Mouse (Mus musculus) telencephalon, adult 2 months (tissue): Measurements from ENCODE around the gene Mfap1b.
"Not testable (repeated sequence)": the region's sequence is repeated elsewhere in the genome, so short reads cannot be mapped to it uniquely, and the experiment has no call there.

Source experiments
- DNase-seq: peaks from one replicate; pipeline ENCODE4 v3.0.0-alpha.2; 2011; ENCODE audit warnings: low read depth, low spot score

The Mfap1b gene

DNA sequence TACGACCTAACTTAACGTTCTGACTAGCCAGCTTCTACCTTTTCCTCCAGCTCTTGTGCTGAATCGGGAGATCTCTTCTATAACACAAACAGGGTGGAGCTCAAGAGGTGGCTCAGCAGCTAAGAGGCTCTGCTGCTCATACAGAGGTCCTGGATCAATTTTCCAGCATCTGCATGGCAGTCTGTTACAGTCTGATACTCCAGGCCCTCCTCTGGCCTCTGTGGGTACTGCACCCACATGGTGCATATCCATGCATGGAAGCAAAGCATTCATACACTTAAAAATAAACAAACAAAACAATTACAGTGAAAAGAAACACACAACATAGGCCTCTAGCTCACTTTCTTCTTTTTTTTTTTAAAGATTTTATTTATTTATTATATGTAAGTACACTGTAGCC lies 1.1 kb downstream of the Mfap1b start:
- not testable (repeated sequence) for DNase-seq

DNA sequence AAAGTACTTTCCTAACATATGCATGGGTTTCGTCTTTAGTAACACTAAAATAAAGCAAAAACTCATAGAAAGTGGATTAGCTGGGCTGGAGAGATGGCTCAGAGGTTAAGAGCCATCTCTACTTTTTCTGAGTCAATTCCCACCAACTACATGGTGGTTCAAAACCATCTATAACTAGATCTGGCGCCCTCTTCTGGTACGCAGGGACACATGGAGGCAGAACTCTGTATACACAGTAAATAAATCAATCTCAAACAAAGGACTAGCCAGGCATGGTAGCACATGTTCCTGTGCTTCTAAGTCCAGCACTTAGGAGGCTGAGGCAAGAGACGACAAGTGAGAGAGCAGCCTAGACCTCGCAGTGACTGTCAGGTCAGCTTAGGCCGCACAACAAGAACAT lies 4.9 kb downstream of the Mfap1b start:
- DNase-seq: not testable (repeated sequence)

- DNase-seq: no peak
These were observed 13.8 kb downstream of the Mfap1b start for GRCm38 (mm10) chr2:121460071-121460470.

- peak; percentile 81 for DNase-seq
These were observed 16.9 kb downstream of the Mfap1b start, which contains the start of gene Serinc4 for GRCm38 (mm10) chr2:121456692-121457642. Gene Serinc4 (minus strand): TSS chr2:121456781.

DNA sequence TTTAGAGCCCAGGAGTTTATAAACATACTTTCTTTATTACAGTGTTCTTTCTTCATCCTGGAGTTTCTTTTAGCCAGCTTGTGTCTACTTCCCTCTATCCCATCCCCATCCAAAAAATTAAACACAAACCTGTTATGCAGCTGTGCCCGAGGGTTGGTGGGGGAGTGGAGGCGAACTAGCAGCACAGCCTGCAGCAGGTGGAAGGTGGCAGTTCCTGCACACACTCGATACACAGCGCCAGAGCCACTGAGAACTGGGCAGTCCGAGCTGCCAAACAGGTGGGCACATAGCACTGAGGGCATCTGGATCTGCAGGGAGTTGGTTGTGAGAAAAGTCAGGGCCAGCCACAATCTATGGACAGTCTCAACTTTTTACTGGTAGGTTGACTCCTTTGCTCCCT lies 18.3 kb downstream of the Mfap1b start:
- no peak for DNase-seq

- no peak for DNase-seq
These were observed 19.9 kb downstream of the Mfap1b start for GRCm38 (mm10) chr2:121453917-121454316.

GRCm38 (mm10) chr2:121452990-121453389 lies 20.9 kb downstream of the Mfap1b start, which contains the start of gene Hypk:
Gene Hypk (plus strand): TSS chr2:121453290.
- no peak for DNase-seq

GRCm38 (mm10) chr2:121452361-121452760 lies 21.5 kb downstream of the Mfap1b start:
- DNase-seq: no peak

- no peak for DNase-seq
These were observed 23.8 kb downstream of the Mfap1b start for GRCm38 (mm10) chr2:121450093-121450492.

- DNase-seq: no peak
These were observed 24.3 kb downstream of the Mfap1b start for GRCm38 (mm10) chr2:121449545-121450011.

DNA sequence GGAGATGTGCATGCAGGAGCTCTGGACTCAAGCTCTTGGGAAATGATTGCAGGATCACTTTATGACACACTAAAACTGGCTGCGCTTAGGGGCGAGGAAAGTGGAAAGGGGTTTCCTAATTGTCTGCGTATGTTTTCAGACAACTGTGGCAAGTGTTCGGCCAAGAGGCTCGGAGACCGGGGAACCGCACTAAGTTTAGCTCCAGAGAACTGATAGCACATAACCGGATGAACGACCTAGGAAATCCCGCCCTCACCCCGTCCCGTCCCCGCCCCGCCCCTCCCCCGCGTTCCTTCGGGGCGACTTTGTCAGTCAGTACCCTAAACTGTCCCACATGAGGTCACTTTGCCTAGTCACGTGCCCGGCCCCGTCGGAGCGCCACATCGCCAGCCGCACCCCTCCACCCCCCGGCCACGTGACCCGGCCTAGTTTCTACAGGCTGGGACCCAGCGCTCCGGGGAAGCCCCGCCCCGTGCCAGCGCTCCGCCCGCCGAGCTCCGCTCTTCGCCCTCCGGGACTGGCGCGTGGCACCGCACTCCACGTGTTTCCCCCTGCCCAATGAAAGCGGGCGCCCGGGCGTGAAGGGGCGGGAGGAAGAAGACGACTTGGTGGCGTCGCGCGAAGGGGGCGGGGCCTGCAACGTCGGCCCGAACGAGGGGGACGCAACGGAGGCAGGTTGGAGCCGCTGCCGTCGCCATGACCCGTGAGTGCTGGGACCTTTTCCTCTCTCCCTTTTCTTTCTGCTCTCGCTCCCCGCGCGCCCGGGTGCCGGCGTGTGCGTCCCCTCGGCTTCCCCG lies 24.9 kb downstream of the Mfap1b start, which contains the start of gene Serf2:
Gene Serf2, plus strand, starts transcription at position 457 of the 797 bp plus-strand sequence.
- DNase-seq: peak; percentile 94

DNA sequence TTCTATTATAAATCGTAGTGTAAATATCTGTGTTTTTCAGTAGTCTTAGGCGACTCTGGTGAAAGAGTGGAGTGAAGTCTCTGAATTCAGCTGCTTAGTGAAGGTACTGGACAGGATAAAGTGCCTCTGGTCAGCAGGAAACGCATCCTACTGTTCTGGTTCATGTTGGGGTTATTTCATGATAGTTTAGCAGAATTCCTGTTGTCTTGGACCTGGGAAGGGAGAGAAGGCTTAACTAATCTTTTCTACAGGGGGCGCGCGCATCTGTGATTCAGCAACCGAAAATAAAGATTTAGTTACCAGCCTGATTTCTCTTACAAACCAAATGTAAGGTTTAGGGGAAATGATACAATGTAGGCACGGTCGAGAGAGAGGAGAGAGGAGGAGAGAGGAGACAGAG lies 25.7 kb downstream of the Mfap1b start:
- DNase-seq: no peak

GRCm38 (mm10) chr2:121447006-121447405 lies 26.9 kb downstream of the Mfap1b start:
- DNase-seq: no peak

- DNase-seq: no peak
These were observed 27.4 kb downstream of the Mfap1b start for GRCm38 (mm10) chr2:121446506-121446905.

DNA sequence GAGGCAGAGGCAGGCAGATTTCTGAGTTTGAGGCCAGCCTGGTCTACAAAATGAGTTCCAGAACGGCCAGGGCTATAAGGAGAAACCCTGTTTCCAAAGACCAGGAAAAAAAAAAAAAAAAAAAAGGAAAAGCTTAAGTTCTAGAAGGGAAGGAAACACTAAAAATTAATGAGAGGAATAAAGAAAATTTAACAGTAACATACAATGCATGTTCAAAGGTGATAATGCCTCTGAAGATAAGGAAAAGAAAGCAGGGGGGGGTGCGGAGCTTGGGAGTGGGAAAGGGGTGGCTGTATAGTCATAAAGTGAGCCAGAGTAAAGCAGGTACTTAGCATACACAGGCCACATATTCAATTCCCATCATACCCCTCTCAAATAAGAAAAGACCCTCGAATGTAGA lies 28.8 kb downstream of the Mfap1b start:
- DNase-seq: no peak

GRCm38 (mm10) chr2:121444178-121444577 lies 29.7 kb downstream of the Mfap1b start, which contains the start of gene Ell3:
Gene Ell3 (minus strand): TSS chr2:121444278.
- no peak for DNase-seq

- no peak for DNase-seq
These were observed 30.9 kb downstream of the Mfap1b start for GRCm38 (mm10) chr2:121443068-121443349.

DNA sequence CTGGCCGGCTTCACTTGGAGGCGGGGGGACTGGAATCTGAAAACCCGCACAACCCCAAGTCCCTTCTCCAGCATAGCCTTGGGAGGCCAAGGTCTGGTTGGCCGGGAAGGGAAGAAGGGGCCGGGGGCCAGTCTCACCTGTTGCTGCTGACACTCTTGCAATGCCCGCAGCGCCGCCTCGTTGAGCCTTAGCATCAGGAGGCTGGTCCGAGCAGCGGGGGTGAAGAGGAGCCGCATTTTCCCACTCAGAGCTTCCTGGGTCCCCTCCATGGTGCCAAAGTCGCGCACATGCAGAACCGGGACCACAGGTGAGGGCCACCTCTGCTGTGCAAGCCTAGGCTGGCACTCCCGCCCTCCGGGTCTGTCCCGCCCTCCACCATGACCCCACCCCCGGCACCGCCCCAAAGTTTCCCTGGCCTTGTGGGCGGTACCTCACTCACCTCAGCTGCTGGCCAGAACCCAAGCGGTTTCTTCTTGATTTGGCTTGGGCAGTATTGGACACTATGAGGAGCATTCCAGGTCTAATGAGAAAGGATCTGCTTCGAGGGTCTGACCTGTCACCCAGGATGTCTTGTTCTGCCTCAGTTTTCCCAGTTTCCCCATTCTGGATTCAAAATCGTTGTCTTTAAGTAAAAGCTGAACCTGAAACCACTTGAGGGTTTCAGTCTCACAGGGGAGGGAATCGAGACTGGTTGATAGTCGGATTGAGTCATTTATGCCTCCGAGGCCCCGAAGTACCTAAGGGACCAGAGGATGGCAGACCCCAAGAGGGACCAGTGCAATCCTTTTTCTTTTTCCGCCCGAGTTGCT lies 31.4 kb downstream of the Mfap1b start:
- no peak for DNase-seq

DNA sequence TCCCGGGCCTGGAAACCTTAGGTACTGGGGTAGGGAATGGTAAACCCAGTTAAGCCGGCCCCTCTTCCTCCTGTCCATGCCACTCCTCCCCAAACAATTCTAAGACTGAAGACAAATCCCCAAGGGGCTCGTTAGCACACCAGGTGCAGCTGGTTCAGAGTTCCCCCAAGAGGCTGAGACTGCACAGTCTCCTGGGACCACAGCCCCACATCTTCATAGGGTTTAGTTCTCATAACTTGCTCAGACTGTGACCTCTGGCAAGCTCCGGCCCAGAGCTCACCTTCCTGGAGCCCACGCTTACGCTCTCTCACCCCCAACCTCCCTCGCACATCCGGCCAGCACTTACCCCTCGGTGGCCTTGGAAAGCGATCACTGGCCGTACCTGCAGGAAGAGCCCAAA lies 32.1 kb downstream of the Mfap1b start:
- no peak for DNase-seq

DNA sequence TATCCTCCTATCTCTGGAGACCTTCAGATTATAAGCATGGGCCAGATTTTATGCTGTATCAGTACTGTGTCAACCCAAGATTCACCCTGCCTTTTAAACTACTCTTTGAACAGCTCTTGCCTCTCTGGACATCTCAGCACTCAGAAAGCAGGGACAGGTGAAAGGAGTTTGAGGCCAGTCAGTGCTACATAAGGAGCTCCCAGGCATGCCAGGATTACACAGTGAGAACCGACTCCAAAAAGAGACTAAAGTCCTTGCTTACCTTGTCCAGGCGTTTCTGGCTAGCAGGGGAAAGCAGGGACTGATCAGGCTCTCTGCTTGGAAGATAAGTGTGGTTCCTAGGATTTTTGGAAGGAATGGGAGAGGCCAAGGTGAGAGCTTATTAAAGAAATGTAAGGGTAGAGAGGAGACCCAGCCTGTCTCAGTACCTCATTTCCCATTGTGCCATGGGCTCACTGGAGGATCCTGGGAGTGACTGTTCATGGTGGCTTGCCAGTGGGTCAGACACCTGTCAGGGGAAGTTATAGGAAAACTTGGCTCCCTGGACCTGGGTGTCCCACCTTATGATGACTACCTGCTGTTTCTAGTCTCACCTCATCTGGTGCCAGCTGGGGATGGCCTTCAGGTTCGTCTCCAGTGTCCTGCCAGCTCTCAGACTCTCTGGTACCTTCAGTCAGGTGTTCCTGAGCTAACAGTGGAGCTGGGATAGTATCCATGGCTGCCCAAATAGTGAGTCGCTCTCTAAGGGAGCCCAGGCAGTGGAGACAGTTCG lies 32.8 kb downstream of the Mfap1b start:
- DNase-seq: no peak

GRCm38 (mm10) chr2:121439746-121440145 lies 34.1 kb downstream of the Mfap1b start:
- DNase-seq: no peak
